Mouse (Mus musculus) CH12F3 (cell line): ENCODE data around the gene Lrfn4.

ENCODE experiments used
- in situ Hi-C: fragments of 300-500 bp; cut with MboI; formaldehyde crosslinking; loops from 2 replicates; pipeline ENCODE4 v1.14.3; 2020; ENCODE audit warnings: low sequenced_read_pairs

The Lrfn4 gene

GRCm38 (mm10) chr19:4570815-4571214, 44.7 kb downstream of the Lrfn4 start:
- in situ Hi-C loops = no loop called here

DNA sequence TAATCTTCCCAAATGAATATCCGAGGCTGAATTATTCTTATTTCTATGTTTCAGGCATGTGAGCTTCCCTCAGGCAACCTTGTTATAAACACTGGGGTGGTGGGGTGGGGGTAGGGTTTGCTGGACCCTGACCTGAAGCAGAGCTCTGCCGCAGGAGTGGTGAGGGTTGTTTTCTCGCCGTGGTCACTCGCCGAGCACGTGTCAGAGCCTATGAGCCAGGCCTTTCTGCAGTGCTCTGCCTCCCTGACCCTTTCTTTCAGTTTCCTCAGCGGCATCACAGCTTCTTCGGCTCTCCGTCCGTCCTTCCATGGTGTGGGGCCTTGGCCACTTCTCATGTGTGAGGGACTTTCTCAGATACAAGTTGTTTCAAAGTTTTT, 45.2 kb downstream of the Lrfn4 start:
- in situ Hi-C loops = no loop called here

DNA sequence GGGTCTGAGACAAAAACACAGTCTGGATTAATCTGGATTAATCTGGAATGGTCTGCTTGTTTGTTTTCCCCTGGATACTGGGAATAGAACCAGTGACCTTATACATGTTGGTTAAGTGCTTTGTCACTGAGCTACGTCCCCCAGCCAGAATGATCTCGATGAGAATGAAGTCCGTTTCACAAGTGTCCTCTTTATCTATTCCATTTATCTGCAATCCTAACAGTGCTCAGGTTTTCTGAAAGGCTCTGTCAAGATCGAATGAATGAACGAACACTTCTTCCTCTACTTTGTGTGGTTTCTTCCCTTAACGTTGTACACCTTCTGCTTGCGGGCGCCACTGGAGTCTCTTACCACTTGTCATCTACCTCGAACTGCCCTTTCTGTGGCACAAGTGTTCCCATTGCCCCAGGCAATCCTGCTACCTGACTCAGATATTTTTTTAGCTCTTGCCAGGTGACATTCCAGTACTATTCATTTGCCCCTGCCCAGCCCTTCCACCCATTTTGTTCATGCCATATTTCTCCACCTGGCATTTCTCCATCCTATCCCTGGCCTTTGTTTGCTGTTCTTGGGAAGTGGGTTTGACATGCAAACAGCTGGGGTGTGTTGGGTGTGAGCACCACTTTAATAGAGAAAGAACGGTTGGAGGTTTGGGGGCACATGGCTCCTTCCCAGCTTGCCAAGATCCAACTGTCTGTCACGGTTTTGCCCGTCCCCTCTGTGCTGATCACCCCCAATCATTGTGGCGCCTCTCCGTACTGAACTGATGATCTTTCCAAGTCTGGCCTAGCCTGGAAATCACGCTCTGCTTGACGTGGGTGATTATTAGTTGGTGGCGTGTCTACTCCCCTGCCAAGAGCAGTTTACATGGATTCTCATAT, 45.9 kb downstream of the Lrfn4 start:
- in situ Hi-C loops = no loop called here

DNA sequence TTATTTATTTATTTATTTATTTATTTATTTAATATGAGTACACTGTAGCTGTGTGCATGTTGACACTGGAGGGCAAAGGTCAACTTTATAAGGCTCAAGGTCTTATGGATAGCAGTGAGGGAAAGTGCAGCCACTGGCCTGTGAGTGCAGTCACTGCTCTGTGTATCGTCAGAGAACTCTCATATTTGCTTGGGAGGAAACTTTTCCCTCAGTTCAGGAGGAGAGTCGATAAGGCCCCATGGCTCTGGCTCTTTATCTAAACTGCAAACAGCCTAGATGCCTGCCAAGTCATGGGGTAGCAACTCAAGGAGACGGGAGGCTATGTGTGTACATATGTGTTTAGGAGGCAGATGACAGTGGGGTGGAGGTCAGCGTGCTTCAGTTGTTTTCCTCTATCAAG, 46.6 kb downstream of the Lrfn4 start:
- in situ Hi-C loops = no loop called here

GRCm38 (mm10) chr19:4567665-4568064, 47.8 kb downstream of the Lrfn4 start:
- in situ Hi-C loops = no loop called here

DNA sequence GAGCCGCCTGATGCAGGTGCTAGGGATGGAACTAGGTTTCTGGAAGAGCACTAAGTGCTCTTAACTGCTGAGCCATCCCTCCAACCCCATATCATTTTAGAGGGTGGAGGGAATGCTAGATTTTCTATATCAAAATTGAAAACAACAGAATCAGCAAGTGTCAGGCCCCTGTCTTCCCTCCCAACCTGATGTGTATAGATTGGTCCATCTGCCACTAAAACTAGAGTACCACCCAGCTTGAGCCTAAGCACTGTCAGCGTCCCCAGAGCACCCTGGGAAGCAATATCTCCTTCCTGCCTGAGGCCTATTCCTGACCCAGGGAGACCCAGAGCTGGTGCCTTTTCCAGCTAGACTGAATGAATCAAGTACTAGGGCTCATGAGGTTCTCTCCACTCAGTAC, 48.6 kb downstream of the Lrfn4 start:
- in situ Hi-C loops = no loop called here

DNA sequence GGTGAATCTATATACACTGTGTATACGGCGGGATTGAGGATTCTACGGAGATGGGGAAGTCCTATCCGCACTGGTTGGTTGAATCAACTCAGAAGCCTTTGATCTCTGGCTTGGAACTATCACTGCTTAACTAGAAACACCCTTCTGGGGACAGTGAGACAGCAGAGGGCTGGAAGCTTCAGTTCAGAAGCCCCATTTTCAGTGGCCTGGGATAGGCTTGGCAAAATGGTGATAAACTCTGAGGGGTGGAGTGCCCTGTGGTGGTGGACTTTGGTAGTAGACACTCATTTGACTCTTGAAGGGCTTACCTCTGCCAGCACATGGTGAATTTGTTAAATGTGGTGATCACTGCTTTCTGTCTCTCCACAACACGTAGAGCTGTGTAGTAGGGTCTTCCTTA, 49.8 kb downstream of the Lrfn4 start:
- in situ Hi-C loops = no loop called here
